11 mouse cellular contexts compared by ENCODE assay signal in the genomic region with DNA sequence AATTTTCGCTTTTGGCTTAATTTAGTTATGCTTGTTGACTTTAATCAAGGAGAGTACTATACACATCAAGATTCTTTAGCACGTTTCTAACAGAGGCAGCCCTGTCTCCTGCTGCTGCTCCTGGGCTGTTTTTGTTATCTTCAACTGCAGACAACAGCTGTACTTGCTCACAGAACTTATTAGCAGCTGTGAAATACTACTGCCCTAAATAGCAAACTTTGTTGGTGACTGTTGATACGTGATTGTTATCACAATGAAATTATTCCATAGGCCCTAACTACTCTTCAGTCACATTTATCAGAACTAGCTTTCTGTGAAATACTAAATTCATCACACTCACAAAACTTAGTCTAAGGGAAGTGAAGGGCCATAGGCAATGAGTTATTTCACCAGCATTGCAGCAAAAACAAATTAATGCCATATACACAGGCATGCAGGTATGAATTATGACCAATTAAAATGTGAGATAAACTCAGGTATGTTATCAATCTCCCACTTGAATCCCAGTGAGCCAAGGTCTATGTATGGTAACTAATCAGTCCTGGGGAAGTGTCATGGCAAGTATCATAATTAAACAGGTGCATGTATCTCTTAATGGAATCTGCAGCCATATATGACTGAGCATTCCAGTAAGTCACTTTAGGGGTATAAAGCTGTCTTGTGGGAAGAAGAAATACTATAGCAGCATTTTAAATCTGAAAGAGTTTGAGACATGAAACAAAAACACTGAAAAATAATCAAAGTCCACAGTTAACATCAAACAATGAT.
"Had no signal": no experiment of that assay in that cellular context is flagged by ENCODE, and none has a peak within 500 bp of the region (broad histone marks: within the 10 kb centered on the region; RNA-seq: fewer than 3 reads in every experiment).

No protein-coding gene starts in this region.

- H3K36me3 ChIP-seq: limb, embryonic 15.5 days; lung, embryonic 15.5 days; neural tube, embryonic 12.5 days had no signal

- H3K4me3 ChIP-seq: limb, embryonic 15.5 days; lung, embryonic 15.5 days; neural tube, embryonic 12.5 days had no signal

- H3K27ac ChIP-seq: limb, embryonic 15.5 days; lung, embryonic 15.5 days; neural tube, embryonic 12.5 days had no signal

- DNase-seq: kidney, adult 8-10 months; kidney, postnatal 25 days; lung, postnatal 36 days; midbrain, embryonic 14.5 days; retina, postnatal 1 day; right cerebral cortex, postnatal 14 days; thymus, postnatal 36 days had no signal

- H3K27me3 ChIP-seq: limb, embryonic 15.5 days; lung, embryonic 15.5 days; neural tube, embryonic 12.5 days had no signal

- H3K4me2 ChIP-seq: limb, embryonic 15.5 days; lung, embryonic 15.5 days; neural tube, embryonic 12.5 days had no signal

- H3K4me1 ChIP-seq: limb, embryonic 15.5 days; lung, embryonic 15.5 days; neural tube, embryonic 12.5 days had no signal

- H3K9ac ChIP-seq: limb, embryonic 15.5 days; lung, embryonic 15.5 days; neural tube, embryonic 12.5 days had no signal

- ATAC-seq: intestine, postnatal 0 days had no signal

- H3K9me3 ChIP-seq: limb, embryonic 15.5 days; lung, embryonic 15.5 days; neural tube, embryonic 12.5 days had no signal
